ENCODE assay signal across 8 mouse cellular contexts in genomic region chr4:117830124-117830551, GRCm38 (mm10). TPM values are rescaled to one million over a fixed set of nuclear protein-coding genes. Genes with fewer than 3 reads are reported as not detected.
A peak's percentile ranks its signal among the peaks of the same experiment; 100 is the strongest.
DNase-seq lines count a peak whose midpoint lies in the region; ATAC-seq and TF ChIP-seq lines count a peak whose summit lies in the region.

No protein-coding gene starts in this region.

- H3K4me3 ChIP-seq in hindbrain, embryonic 14.5 days (replicated peaks; ENCODE audit: low read length) = no peak overlapping the region
- H3K4me3 ChIP-seq in liver, embryonic 11.5 days (ENCODE audit: low read depth, low read length) = peak overlapping the region; percentile 5; the same call in 1 of the 2 replicates
- H3K4me3 ChIP-seq in midbrain, postnatal 0 days (ENCODE audit: low read depth, low read length) = no peak overlapping the region
- H3K4me3 ChIP-seq in thymus, adult 2 months (ENCODE audit: control insufficient read depth, insufficient read depth, low read length) = no peak overlapping the region

- TF ChIP-seq CTCF in midbrain, postnatal 0 days (IDR thresholded peaks at IDR 0.05) = no peak
- TF ChIP-seq CTCF in thymus, adult 2 months (IDR thresholded peaks at IDR 0.05; ENCODE audit: borderline replicate concordance, control insufficient read depth, extremely low read depth, insufficient read depth, low read length, poor library complexity) = no peak

- ATAC-seq in hindbrain, embryonic 14.5 days (ENCODE audit: low FRiP score) = peak; percentile 49; the same call in 1 of the 2 replicates
- ATAC-seq in liver, embryonic 11.5 days (replicated peaks; ENCODE audit: low FRiP score) = peak; percentile 92
- no peak for ATAC-seq in midbrain, postnatal 0 days (ENCODE audit: low FRiP score)

- 24% methylated on average over 5 of the region's 5 CpGs for WGBS in hindbrain, embryonic 14.5 days
- WGBS in liver, embryonic 11.5 days = 5% methylated on average over 5 of the region's 5 CpGs
- WGBS in midbrain, postnatal 0 days = 10% methylated on average over 5 of the region's 5 CpGs
- 41% methylated on average over 5 of the region's 5 CpGs for WGBS in thymus, adult 2 months

- no peak for TF ChIP-seq POLR2A in thymus, adult 2 months (IDR thresholded peaks at IDR 0.05; ENCODE audit: control insufficient read depth, extremely low read depth, insufficient read depth, low read length, poor library complexity)

- no peak overlapping the region for H3K4me2 ChIP-seq in hindbrain, embryonic 14.5 days (replicated peaks)
- H3K4me2 ChIP-seq in liver, embryonic 11.5 days = peak overlapping the region; percentile 59
- no peak overlapping the region for H3K4me2 ChIP-seq in midbrain, postnatal 0 days (ENCODE audit: low read depth, low read length, poor library complexity, severe bottlenecking)

- DNase-seq in embryo, embryonic 10 days (ENCODE audit: low spot score) = peak; percentile 10
- no peak for DNase-seq in embryo, embryonic 9.5 days (ENCODE audit: extremely low spot score)
- peak; percentile 73 for DNase-seq in gastrocnemius, postnatal 10 days
- DNase-seq in hindbrain, embryonic 14.5 days (ENCODE audit: low spot score) = no peak
- DNase-seq in liver, embryonic 11.5 days (ENCODE audit: low spot score) = peak; percentile 78
- DNase-seq in midbrain, postnatal 0 days (ENCODE audit: low spot score) = peak; percentile 40
- no peak for DNase-seq in layer of hippocampus, postnatal 10 days (ENCODE audit: low spot score in 2 of 2)
- DNase-seq in thymus, adult 2 months = no peak

- no peak overlapping the region for H3K9ac ChIP-seq in hindbrain, embryonic 14.5 days
- H3K9ac ChIP-seq in liver, embryonic 11.5 days (ENCODE audit: low read depth, low read length) = peak overlapping the region; percentile 47
- H3K9ac ChIP-seq in midbrain, postnatal 0 days (replicated peaks; ENCODE audit: low read length, poor library complexity, severe bottlenecking) = no peak overlapping the region

- peaks cover 9% of the 10 kb centered on the region; the same call in 1 of the 2 replicates for H3K4me1 ChIP-seq in hindbrain, embryonic 14.5 days (replicated peaks; ENCODE audit: control insufficient read depth, insufficient read depth, low read length)
- H3K4me1 ChIP-seq in liver, embryonic 11.5 days (replicated peaks; ENCODE audit: control insufficient read depth, insufficient read depth, low read length) = peaks cover 49% of the 10 kb centered on the region
- H3K4me1 ChIP-seq in midbrain, postnatal 0 days (ENCODE audit: insufficient read depth, low read length) = no peaks in the 10 kb centered on the region
- 0 out of 2 replicates have a peak, but pooled peaks cover 2% of the 10 kb centered on the region for H3K4me1 ChIP-seq in thymus, adult 2 months (replicated peaks; ENCODE audit: control insufficient read depth, insufficient read depth, low read length)

- no peak overlapping the region for H3K27ac ChIP-seq in hindbrain, embryonic 14.5 days
- peak overlapping the region; percentile 83 for H3K27ac ChIP-seq in liver, embryonic 11.5 days (ENCODE audit: low read depth, low read length)
- no peak overlapping the region for H3K27ac ChIP-seq in midbrain, postnatal 0 days (ENCODE audit: low read depth, low read length)
- H3K27ac ChIP-seq in thymus, adult 2 months (ENCODE audit: control insufficient read depth, insufficient read depth, low read length) = no peak overlapping the region

- no peaks in the 10 kb centered on the region for H3K36me3 ChIP-seq in hindbrain, embryonic 14.5 days (replicated peaks; ENCODE audit: control insufficient read depth, insufficient read depth)
- H3K36me3 ChIP-seq in liver, embryonic 11.5 days (ENCODE audit: control insufficient read depth, insufficient read depth, low read length) = no peaks in the 10 kb centered on the region
- H3K36me3 ChIP-seq in midbrain, postnatal 0 days (ENCODE audit: insufficient read depth, low read length) = no peaks in the 10 kb centered on the region
- no peaks in the 10 kb centered on the region for H3K36me3 ChIP-seq in thymus, adult 2 months (ENCODE audit: control insufficient read depth, insufficient read depth, low read length)

- no peaks in the 10 kb centered on the region for H3K27me3 ChIP-seq in hindbrain, embryonic 14.5 days (ENCODE audit: control insufficient read depth, insufficient read depth, low read length)
- H3K27me3 ChIP-seq in liver, embryonic 11.5 days (replicated peaks; ENCODE audit: control insufficient read depth, insufficient read depth, low read length) = no peaks in the 10 kb centered on the region
- H3K27me3 ChIP-seq in midbrain, postnatal 0 days (ENCODE audit: insufficient read depth, low read length) = no peaks in the 10 kb centered on the region
- no peaks in the 10 kb centered on the region; the same call in 1 of the 2 replicates for H3K27me3 ChIP-seq in thymus, adult 2 months (ENCODE audit: control insufficient read depth, insufficient read depth, low read length)

- no peaks in the 10 kb centered on the region for H3K9me3 ChIP-seq in hindbrain, embryonic 14.5 days (ENCODE audit: control insufficient read depth, low read length)
- no peaks in the 10 kb centered on the region for H3K9me3 ChIP-seq in liver, embryonic 11.5 days (ENCODE audit: control insufficient read depth, low read length)
- H3K9me3 ChIP-seq in midbrain, postnatal 0 days (ENCODE audit: low read length) = no peaks in the 10 kb centered on the region

RNA-seq across cellular contexts. Expression of gene Slc6a9, which starts 4.2 kb away (rescaled TPM):
- total RNA-seq in gastrocnemius, postnatal 10 days (2021) = 1 to 10 TPM; 5.6 to 6.7 TPM
- 33.7 and 37.1 TPM in 2 replicates for polyA plus RNA-seq in hindbrain, embryonic 14.5 days (2014; fragmentation: Nextera tagmentation; extraction: Ambion mirVana)
- 21.7 and 26.3 TPM in 2 replicates for polyA plus RNA-seq in liver, embryonic 11.5 days (2014; fragmentation: Nextera tagmentation; extraction: Ambion mirVana)
- total RNA-seq in midbrain, postnatal 0 days (2014; rRNA removed) = 71.2 and 105 TPM in 2 replicates
- polyA plus RNA-seq in midbrain, postnatal 0 days (2015; fragmentation: Nextera tagmentation; extraction: Ambion mirVana) = 58.7 and 70.5 TPM in 2 replicates
- 10 to 100 TPM; 33.5 to 33.7 TPM for total RNA-seq in layer of hippocampus, postnatal 10 days (2021)
- 4.7 and 8.2 TPM in 2 replicates for polyA plus RNA-seq in thymus, adult 2 months (2012; rRNA removed)

RNA-seq across cellular contexts. Expression of gene Ccdc24, which starts 42.2 kb away (rescaled TPM):
- under 1 TPM; 0.70 to 0.81 TPM for total RNA-seq in gastrocnemius, postnatal 10 days (2021)
- polyA plus RNA-seq in hindbrain, embryonic 14.5 days (2014; fragmentation: Nextera tagmentation; extraction: Ambion mirVana) = 2.5 and 3.9 TPM in 2 replicates
- 1.1 and 1.5 TPM in 2 replicates for polyA plus RNA-seq in liver, embryonic 11.5 days (2014; fragmentation: Nextera tagmentation; extraction: Ambion mirVana)
- total RNA-seq in midbrain, postnatal 0 days (2014; rRNA removed) = 2.0 and 9.0 TPM in 2 replicates
- polyA plus RNA-seq in midbrain, postnatal 0 days (2015; fragmentation: Nextera tagmentation; extraction: Ambion mirVana) = 1.2 and 1.4 TPM in 2 replicates
- 1 to 10 TPM; 1.8 to 2.0 TPM for total RNA-seq in layer of hippocampus, postnatal 10 days (2021)
- polyA plus RNA-seq in thymus, adult 2 months (2012; rRNA removed) = 0.51 and 0.81 TPM in 2 replicates

RNA-seq across cellular contexts. Expression of gene B4galt2, which starts 53.1 kb away (rescaled TPM):
- 10 to 100 TPM; 12.3 to 15.0 TPM for total RNA-seq in gastrocnemius, postnatal 10 days (2021)
- 78.0 and 81.4 TPM in 2 replicates for polyA plus RNA-seq in hindbrain, embryonic 14.5 days (2014; fragmentation: Nextera tagmentation; extraction: Ambion mirVana)
- 9.3 and 10.5 TPM in 2 replicates for polyA plus RNA-seq in liver, embryonic 11.5 days (2014; fragmentation: Nextera tagmentation; extraction: Ambion mirVana)
- total RNA-seq in midbrain, postnatal 0 days (2014; rRNA removed) = 238 and 337 TPM in 2 replicates
- polyA plus RNA-seq in midbrain, postnatal 0 days (2015; fragmentation: Nextera tagmentation; extraction: Ambion mirVana) = 86.8 and 92.9 TPM in 2 replicates
- 100 to 1,000 TPM; 122 to 125 TPM for total RNA-seq in layer of hippocampus, postnatal 10 days (2021)
- 3.7 and 4.4 TPM in 2 replicates for polyA plus RNA-seq in thymus, adult 2 months (2012; rRNA removed)

RNA-seq across cellular contexts. Expression of gene Atp6v0b, which starts 57.0 kb away (rescaled TPM):
- 10 to 100 TPM; 60.6 to 74.5 TPM for total RNA-seq in gastrocnemius, postnatal 10 days (2021)
- polyA plus RNA-seq in hindbrain, embryonic 14.5 days (2014; fragmentation: Nextera tagmentation; extraction: Ambion mirVana) = 589 and 599 TPM in 2 replicates
- polyA plus RNA-seq in liver, embryonic 11.5 days (2014; fragmentation: Nextera tagmentation; extraction: Ambion mirVana) = 212 and 229 TPM in 2 replicates
- total RNA-seq in midbrain, postnatal 0 days (2014; rRNA removed) = 607 and 625 TPM in 2 replicates
- 667 and 754 TPM in 2 replicates for polyA plus RNA-seq in midbrain, postnatal 0 days (2015; fragmentation: Nextera tagmentation; extraction: Ambion mirVana)
- total RNA-seq in layer of hippocampus, postnatal 10 days (2021) = 100 to 1,000 TPM; 386 to 393 TPM
- 372 and 526 TPM in 2 replicates for polyA plus RNA-seq in thymus, adult 2 months (2012; rRNA removed)

Comparison
In these comparisons a context has a peak if more than half of its experiments do, and no peak if none do; other contexts are left out.
1. DNase-seq: peak in embryo, embryonic 10 days (single experiment), gastrocnemius, postnatal 10 days (single experiment), liver, embryonic 11.5 days (single experiment) and midbrain, postnatal 0 days (single experiment); none in embryo, embryonic 9.5 days (single experiment), hindbrain, embryonic 14.5 days (single experiment), layer of hippocampus, postnatal 10 days (0 of 2) and thymus, adult 2 months (single experiment).